Mouse (Mus musculus) liver, embryonic 11.5 days (tissue): ENCODE data around the gene Ifngr1. TPM values are rescaled to one million over a fixed set of nuclear protein-coding genes. Genes with fewer than 3 reads are reported as not detected.
A peak's percentile ranks its signal among the peaks of the same experiment; 100 is the strongest.

ENCODE experiments used
- ATAC-seq: fragments of 200-750 bp; cut with Nextera tagmentation; replicated peaks from 2 replicates; pipeline ENCODE4 v1.8.0; 2017; ENCODE audit warnings: moderate number of reproducible peaks, mild to moderate bottlenecking, moderate TSS enrichment, moderate library complexity; ENCODE audit not compliant: low FRiP score
- DNase-seq: peaks from one replicate; pipeline ENCODE4 v3.0.0-alpha.2; 2017; ENCODE audit warnings: low spot score
- H3K27ac ChIP-seq: fragments of 300-500 bp; sonication (generic); 2 replicates; pipeline ENCODE4 v1.5.1; 2014; ENCODE audit warnings: mild to moderate bottlenecking, low read depth, low read length, control low read depth
- H3K27me3 ChIP-seq: fragments of 300-500 bp; sonication (generic); replicated peaks from 2 replicates; pipeline ENCODE4 v1.6.1; 2014; ENCODE audit warnings: low read length, mixed read lengths; ENCODE audit not compliant: control insufficient read depth, insufficient read depth
- H3K36me3 ChIP-seq: fragments of 300-500 bp; sonication (generic); 2 replicates; pipeline ENCODE4 v1.6.1; 2014; ENCODE audit warnings: mild to moderate bottlenecking, low read length, moderate library complexity, mixed read lengths; ENCODE audit not compliant: control insufficient read depth, insufficient read depth
- H3K4me1 ChIP-seq: fragments of 300-500 bp; sonication (generic); replicated peaks from 2 replicates; pipeline ENCODE4 v1.6.1; 2014; ENCODE audit warnings: low read length, mixed read lengths; ENCODE audit not compliant: control insufficient read depth, insufficient read depth
- H3K4me2 ChIP-seq: fragments of 300-500 bp; sonication (generic); 2 replicates; pipeline ENCODE4 v1.6.1; 2014; ENCODE audit warnings: mild to moderate bottlenecking, control low read depth, moderate library complexity
- H3K4me3 ChIP-seq: fragments of 300-500 bp; sonication (generic); 2 replicates; pipeline ENCODE4 v1.5.1; 2014; ENCODE audit warnings: low read depth, low read length, control low read depth
- H3K9ac ChIP-seq: fragments of 300-500 bp; sonication (generic); 2 replicates; pipeline ENCODE4 v1.6.1; 2014; ENCODE audit warnings: low read depth, low read length, control low read depth
- H3K9me3 ChIP-seq: fragments of 300-500 bp; sonication (generic); 2 replicates; pipeline ENCODE4 v1.6.1; 2016; ENCODE audit warnings: low read length, inconsistent platforms, mixed read lengths; ENCODE audit not compliant: control insufficient read depth
- WGBS: fragments of 180-500 bp; shearing (Covaris S2); extraction: QIAGEN DNeasy Blood & Tissue Kit; methylation state at CpG from one replicate; pipeline ENCODE4 v1.1.7; 2014; 5-methylcytosine and 5-hydroxymethylcytosine counted together
- polyA plus RNA-seq: library from polyadenylated mRNA; unstranded; fragments of >200 nt; fragmentation: Nextera tagmentation; extraction: Ambion mirVana; gene quantifications from 2 replicates; pipeline ENCODE4 v1.2.1, GENCODE M21; 2014

Ifngr1 gene
- polyA plus RNA-seq, 1 experiment from 2014 or later, result 53.7 TPM

DNA sequence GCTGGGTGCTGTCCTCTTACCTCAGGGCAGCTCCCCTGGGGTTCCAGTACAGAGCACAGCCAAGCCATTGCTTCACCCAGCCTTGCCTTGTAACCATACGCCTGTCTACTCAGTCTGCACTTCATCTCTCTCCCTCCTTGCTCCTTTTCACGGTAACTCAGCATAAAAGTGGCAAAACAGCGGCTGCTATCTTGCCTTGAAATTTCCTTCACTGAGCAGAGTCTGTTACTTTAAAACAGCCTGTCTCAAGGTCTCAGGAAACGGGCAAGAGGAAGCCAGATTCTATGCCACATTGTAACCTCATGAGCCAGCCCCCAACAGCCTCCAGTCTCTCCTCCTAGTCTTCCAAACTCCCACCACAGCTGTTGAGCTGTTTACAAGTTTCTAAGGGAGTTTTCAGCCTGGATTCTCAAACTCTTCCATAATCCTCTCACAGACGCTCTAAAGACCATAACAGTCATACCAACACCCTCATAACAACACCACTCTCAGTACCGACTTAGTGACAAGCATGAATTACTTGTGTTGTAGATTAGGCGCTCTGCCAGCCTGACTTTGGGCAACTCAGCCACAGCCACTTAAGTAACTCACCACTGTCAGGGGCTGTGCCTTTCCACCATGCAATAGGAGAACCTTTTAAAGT, 21.5 kb downstream of the Ifngr1 start:
- DNase-seq (no peak), ATAC-seq (no peak)
- Histone ChIP-seq H3K4me2 (no peak overlapping the region), H3K4me3 (no peak overlapping the region), H3K27me3 (no peaks in the 10 kb centered on the region), H3K27ac (peak overlapping the region; percentile 41; the same call in 1 of the 2 replicates), H3K36me3 (peaks cover 6% of the 10 kb centered on the region; the same call in 1 of the 2 replicates), H3K4me1 (no peaks in the 10 kb centered on the region), H3K9me3 (no peaks in the 10 kb centered on the region), H3K9ac (no peak overlapping the region)
- WGBS, result 47% methylated on average over 7 of the region's 7 CpGs

DNA sequence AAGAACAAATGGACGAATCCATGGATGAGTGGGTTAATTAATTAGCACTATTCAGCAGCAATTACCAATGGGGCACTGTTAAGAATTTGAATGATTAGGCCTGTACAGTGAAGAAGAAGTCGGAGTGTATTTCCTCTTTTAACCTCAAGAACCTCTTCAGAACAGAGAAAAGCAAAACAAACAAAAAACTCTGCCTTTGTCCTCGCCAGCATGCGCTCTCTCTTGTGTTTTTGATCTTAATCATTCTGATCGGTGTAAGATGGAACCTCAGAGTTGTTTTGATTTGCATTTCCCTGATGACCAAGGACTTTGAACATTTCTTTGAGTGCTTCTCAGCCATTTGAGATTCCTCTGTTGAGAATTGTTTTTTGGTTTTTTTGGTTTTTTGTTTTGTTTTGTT, 28.0 kb downstream of the Ifngr1 start:
- Histone ChIP-seq H3K4me3 (no peak overlapping the region), H3K4me1 (no peaks in the 10 kb centered on the region), H3K9me3 (no peaks in the 10 kb centered on the region), H3K4me2 (no peak overlapping the region), H3K36me3 (no peaks in the 10 kb centered on the region), H3K27me3 (no peaks in the 10 kb centered on the region), H3K9ac (no peak overlapping the region), H3K27ac (no peak overlapping the region)
- ATAC-seq, result no peak
- WGBS, result 66% methylated on average over 5 of the region's 5 CpGs
- DNase-seq, result no peak

DNA sequence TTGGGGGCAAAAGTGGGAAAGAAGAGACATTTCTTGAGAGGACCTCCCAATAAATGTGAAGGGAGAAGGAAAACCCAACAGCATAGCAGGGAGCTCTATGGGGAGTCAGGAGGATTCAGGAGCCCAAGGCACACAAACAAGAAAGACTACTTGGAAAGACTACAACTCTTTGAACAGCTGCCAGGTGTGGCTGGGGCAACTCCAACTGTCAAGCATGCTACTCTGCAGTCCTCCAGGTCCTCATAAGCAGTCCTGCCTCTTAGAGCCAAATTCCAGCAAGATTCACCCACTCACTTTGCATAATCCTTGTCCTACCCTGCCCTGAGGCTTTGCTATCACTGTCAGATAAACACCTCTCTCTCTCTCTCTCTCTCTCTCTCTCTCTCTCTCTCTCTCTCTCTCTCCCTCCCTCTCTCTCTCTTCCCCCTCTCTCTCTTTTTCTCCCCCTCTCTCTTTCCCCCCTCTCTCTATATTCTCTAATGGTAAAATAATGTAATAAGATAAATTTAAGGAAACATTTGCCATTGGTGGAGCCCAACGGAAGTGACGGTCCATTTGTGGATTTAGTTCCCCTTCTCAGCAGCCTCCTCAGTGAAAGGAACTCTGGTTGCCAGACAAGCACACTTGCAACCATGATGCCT, 29.8 kb downstream of the Ifngr1 start, which contains the start of gene Il22ra2:
TSS of gene Il22ra2 (plus strand) at position 591 of the 641 bp plus-strand sequence.
- no peak for ATAC-seq
- H3K9me3 ChIP-seq, result no peaks in the 10 kb centered on the region
- no peak within 1 kb of the TSS for H3K4me2 ChIP-seq
- H3K9ac ChIP-seq, result no peak within 1 kb of the TSS
- H3K27me3 ChIP-seq, result no peaks in the 10 kb centered on the region
- H3K36me3 ChIP-seq, result no peaks in the 10 kb centered on the region
- no peaks in the 10 kb centered on the region for H3K4me1 ChIP-seq
- no peak for DNase-seq
- H3K4me3 ChIP-seq, result no peak within 1 kb of the TSS
- 71% methylated on average over 2 of the region's 2 CpGs for WGBS
- H3K27ac ChIP-seq, result no peak within 1 kb of the TSS

DNA sequence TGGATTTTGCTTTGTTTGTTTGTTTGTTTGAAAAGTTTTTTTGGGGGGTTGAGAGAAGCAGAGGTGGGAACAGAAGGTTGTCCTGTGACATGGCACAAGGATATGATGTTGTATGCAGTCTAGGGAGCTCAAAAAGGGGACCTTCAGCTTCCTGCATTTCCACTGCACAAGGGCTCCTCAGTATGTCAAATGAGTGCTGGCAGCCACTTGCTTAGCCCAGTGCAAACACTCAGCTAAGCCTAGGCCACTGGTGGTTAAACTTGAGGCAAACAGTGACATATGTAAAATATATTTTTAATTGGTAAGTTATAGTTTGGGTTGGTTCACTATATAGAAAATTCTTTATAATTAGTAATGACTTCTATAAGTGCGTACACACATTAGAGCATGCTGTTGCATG, 32.9 kb downstream of the Ifngr1 start:
- 92% methylated on average over 1 of the region's 1 CpGs for WGBS
- H3K4me1 ChIP-seq, result no peaks in the 10 kb centered on the region
- no peak overlapping the region for H3K4me2 ChIP-seq
- H3K36me3 ChIP-seq, result no peaks in the 10 kb centered on the region
- no peaks in the 10 kb centered on the region for H3K27me3 ChIP-seq
- H3K27ac ChIP-seq, result no peak overlapping the region
- H3K4me3 ChIP-seq, result no peak overlapping the region
- DNase-seq (no peak), ATAC-seq (no peak)
- H3K9me3 ChIP-seq, result no peaks in the 10 kb centered on the region
- H3K9ac ChIP-seq, result no peak overlapping the region

DNA sequence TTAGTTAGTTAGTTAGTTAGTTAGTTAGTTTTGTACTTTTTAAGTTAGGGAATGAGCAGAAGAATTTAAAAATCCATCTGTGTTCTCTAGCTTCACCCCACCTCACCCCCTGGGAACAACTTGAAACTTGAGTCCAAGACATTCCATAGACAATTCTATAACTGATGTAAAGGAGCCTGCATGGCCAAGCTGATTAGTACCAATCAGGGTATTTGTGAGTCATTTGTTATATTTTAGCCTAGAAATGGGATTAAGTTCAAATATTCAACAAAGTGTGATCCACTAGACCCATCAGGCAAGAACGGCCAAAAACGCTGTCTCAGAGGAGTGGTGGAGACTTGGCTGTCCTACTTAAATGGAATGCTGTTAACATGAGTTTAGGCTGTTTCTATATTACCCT, 35.6 kb downstream of the Ifngr1 start:
- Histone ChIP-seq H3K4me1 (no peaks in the 10 kb centered on the region), H3K9me3 (no peaks in the 10 kb centered on the region), H3K4me3 (no peak overlapping the region), H3K9ac (no peak overlapping the region), H3K36me3 (no peaks in the 10 kb centered on the region), H3K27ac (no peak overlapping the region), H3K4me2 (no peak overlapping the region), H3K27me3 (no peaks in the 10 kb centered on the region)
- 95% methylated on average over 2 of the region's 2 CpGs for WGBS
- ATAC-seq, result no peak
- no peak for DNase-seq

DNA sequence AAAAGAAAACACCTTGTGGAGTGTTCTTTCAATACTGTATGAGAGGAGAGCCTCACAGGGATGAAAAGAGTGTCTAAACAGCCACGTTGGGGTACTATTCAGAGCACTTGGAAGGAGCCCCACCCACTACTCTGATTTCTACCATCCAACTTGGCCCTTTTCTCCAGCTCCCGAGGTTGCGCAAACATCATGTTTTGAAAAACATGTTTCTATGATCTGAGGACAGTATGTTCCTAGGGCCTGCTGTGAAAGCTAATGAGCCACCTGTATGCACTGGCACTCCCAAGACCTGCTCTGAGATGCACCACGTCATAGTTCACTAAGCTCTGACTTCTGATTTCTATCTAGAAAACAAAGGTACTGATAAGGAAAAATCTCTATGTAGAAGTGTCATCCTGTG, 36.0 kb downstream of the Ifngr1 start:
- no peaks in the 10 kb centered on the region for H3K4me1 ChIP-seq
- H3K4me3 ChIP-seq, result no peak overlapping the region
- no peak overlapping the region for H3K9ac ChIP-seq
- no peaks in the 10 kb centered on the region for H3K27me3 ChIP-seq
- no peak overlapping the region for H3K27ac ChIP-seq
- whole genome bisulfite sequencing, result 83% methylated on average over 4 of the region's 4 CpGs
- ATAC-seq, result no peak
- no peak overlapping the region for H3K4me2 ChIP-seq
- H3K9me3 ChIP-seq, result no peaks in the 10 kb centered on the region
- no peaks in the 10 kb centered on the region for H3K36me3 ChIP-seq
- no peak for DNase-seq

DNA sequence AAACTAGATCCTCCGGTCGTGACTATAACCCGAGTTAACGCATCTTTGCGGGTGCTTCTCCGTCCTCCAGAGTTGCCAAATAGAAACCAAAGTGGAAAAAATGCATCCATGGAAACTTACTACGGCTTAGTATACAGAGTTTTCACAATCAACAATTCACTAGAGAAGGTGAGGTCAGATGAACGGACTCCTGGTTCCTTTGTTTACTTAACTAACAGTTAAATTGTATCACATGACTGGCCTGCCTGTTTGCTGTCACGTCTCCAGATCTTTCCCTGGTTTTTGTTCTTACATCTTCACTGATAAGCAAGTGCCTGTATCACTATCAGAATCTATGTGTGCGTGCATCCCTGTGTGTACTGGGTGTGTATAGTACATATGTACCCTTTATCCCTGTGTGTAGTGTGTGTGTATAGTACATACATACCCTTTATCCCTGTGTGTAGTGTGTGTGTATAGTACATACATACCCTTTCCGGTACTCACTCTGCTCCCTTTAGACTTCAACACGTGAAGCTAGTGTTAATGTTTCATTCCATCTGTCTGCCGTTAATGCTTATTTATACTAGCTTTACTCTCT, 40.0 kb downstream of the Ifngr1 start:
- Histone ChIP-seq H3K27me3 (no peaks in the 10 kb centered on the region), H3K4me2 (no peak overlapping the region), H3K9ac (no peak overlapping the region), H3K9me3 (no peaks in the 10 kb centered on the region), H3K36me3 (no peaks in the 10 kb centered on the region), H3K27ac (no peak overlapping the region), H3K4me1 (no peaks in the 10 kb centered on the region), H3K4me3 (no peak overlapping the region)
- 70% methylated on average over 13 of the region's 13 CpGs for WGBS
- no peak for ATAC-seq
- DNase-seq, result no peak

DNA sequence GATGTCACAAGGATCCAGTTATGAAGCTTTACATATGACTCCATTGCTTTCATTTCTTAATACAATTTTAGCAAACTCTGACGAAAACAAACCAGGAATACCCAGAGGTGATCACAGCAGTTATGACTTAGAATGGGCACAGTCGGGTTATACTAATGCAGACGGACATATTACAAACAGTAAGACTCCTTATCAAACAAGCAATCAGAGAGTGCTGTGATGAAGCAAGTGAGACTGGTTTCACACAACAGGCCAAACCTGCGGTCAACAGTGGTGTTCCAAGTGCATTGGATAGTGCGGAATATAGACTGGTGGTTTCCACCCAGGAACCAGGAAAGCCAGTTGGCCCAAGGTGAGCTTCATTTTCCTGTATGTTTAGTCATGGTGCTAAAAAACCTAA, 47.1 kb downstream of the Ifngr1 start:
- ATAC-seq (no peak), DNase-seq (no peak)
- Histone ChIP-seq H3K4me1 (no peaks in the 10 kb centered on the region), H3K36me3 (no peaks in the 10 kb centered on the region), H3K4me3 (no peak overlapping the region), H3K9me3 (no peaks in the 10 kb centered on the region), H3K27me3 (no peaks in the 10 kb centered on the region), H3K27ac (no peak overlapping the region), H3K4me2 (no peak overlapping the region), H3K9ac (no peak overlapping the region)
- WGBS, result 80% methylated on average over 5 of the region's 5 CpGs

DNA sequence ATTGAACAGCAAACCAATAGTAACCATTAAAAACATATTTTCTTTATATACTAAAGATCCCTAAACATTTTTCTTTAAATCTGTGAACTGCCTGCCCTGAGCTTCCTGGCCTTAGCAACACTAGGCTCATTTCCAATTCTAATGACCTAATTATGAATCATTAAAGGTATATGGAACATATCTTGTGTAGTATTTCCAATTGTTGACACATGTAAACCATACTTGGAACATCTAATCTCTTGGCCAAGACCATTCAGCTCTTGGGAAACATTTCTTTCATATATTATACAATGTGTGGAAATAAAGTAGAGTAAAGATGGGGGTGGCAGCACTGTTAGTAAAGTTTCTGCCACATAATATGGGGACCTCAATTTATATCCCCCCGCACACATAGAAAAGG, 47.9 kb downstream of the Ifngr1 start:
- Histone ChIP-seq H3K27ac (no peak overlapping the region), H3K9ac (no peak overlapping the region), H3K27me3 (no peaks in the 10 kb centered on the region), H3K4me2 (no peak overlapping the region), H3K36me3 (no peaks in the 10 kb centered on the region), H3K9me3 (no peaks in the 10 kb centered on the region), H3K4me3 (no peak overlapping the region), H3K4me1 (no peaks in the 10 kb centered on the region)
- DNase-seq, result no peak
- WGBS, result 82% methylated on average over 1 of the region's 1 CpGs
- ATAC-seq, result no peak
